Mouse (Mus musculus): Measurements from ENCODE around the gene Hoxb9.

Gene Hoxb9

GRCm38 (mm10) chr11:96284774-96285734 lies 13.8 kb downstream of the Hoxb9 start:
- peak; percentile 76 for DNase-seq

GRCm38 (mm10) chr11:96285771-96286738 lies 14.8 kb downstream of the Hoxb9 start, which contains the start of gene Hoxb7:
Gene Hoxb7 (plus strand): TSS chr11:96286623.
- DNase-seq: peak; percentile 91

GRCm38 (mm10) chr11:96286739-96287385 lies 15.6 kb downstream of the Hoxb9 start:
- peak; percentile 85 for DNase-seq

GRCm38 (mm10) chr11:96287411-96287810 lies 16.2 kb downstream of the Hoxb9 start:
- no peak for DNase-seq

GRCm38 (mm10) chr11:96288455-96289221 lies 17.4 kb downstream of the Hoxb9 start:
- no peak for DNase-seq

GRCm38 (mm10) chr11:96289293-96289692 lies 18.0 kb downstream of the Hoxb9 start:
- DNase-seq: peak; percentile 56

GRCm38 (mm10) chr11:96289837-96290236 lies 18.6 kb downstream of the Hoxb9 start:
- no peak for DNase-seq

- no peak for DNase-seq
Measured at GRCm38 (mm10) chr11:96290705-96291355, 19.6 kb downstream of the Hoxb9 start.

- DNase-seq: peak; percentile 85
Measured at GRCm38 (mm10) chr11:96291681-96292564, 20.7 kb downstream of the Hoxb9 start, which contains the start of gene Hoxb6. Gene Hoxb6 (plus strand): TSS chr11:96292476.

GRCm38 (mm10) chr11:96292565-96293301 lies 21.5 kb downstream of the Hoxb9 start:
- DNase-seq: peak; percentile 63

GRCm38 (mm10) chr11:96293302-96293921 lies 22.2 kb downstream of the Hoxb9 start:
- DNase-seq: peak; percentile 65

GRCm38 (mm10) chr11:96294245-96295091 lies 23.2 kb downstream of the Hoxb9 start:
- DNase-seq: peak; percentile 95

GRCm38 (mm10) chr11:96295092-96295835 lies 24.0 kb downstream of the Hoxb9 start:
- peak; percentile 86 for DNase-seq

- no peak for DNase-seq
Measured at GRCm38 (mm10) chr11:96296997-96297396, 25.7 kb downstream of the Hoxb9 start.

GRCm38 (mm10) chr11:96297428-96297827 lies 26.2 kb downstream of the Hoxb9 start:
- DNase-seq: no peak

GRCm38 (mm10) chr11:96297968-96298635 lies 26.8 kb downstream of the Hoxb9 start:
- DNase-seq: no peak
